Mouse (Mus musculus) intestine, embryonic 15.5 days (tissue): ENCODE results near the gene Rcc1. TPM values are rescaled to one million over a fixed set of nuclear protein-coding genes. Genes with fewer than 3 reads are reported as not detected.
"Not testable (repeated sequence)": the region's sequence is repeated elsewhere in the genome, so short reads cannot be mapped to it uniquely, and the experiment has no call there.

Source experiments
- ATAC-seq: fragments of 200-750 bp; cut with Nextera tagmentation; 2 replicates; pipeline ENCODE4 v1.8.0; 2017; ENCODE audit warnings: moderate TSS enrichment, moderate library complexity
- H3K27ac ChIP-seq: fragments of 300-500 bp; sonication (generic); 2 replicates; pipeline ENCODE4 v1.5.1; 2015; ENCODE audit warnings: mild to moderate bottlenecking, inconsistent platforms
- H3K27me3 ChIP-seq: fragments of 300-500 bp; sonication (generic); replicated peaks from 2 replicates; pipeline ENCODE4 v1.6.1; 2015; ENCODE audit warnings: inconsistent platforms
- H3K36me3 ChIP-seq: fragments of 300-500 bp; sonication (generic); 2 replicates; pipeline ENCODE4 v1.6.1; 2015; ENCODE audit warnings: inconsistent platforms
- H3K4me1 ChIP-seq: fragments of 300-500 bp; sonication (generic); replicated peaks from 2 replicates; pipeline ENCODE4 v1.6.1; 2015; ENCODE audit warnings: inconsistent platforms
- H3K4me2 ChIP-seq: fragments of 300-500 bp; sonication (generic); replicated peaks from 2 replicates; pipeline ENCODE4 v1.6.1; 2015; ENCODE audit warnings: mild to moderate bottlenecking, inconsistent platforms
- H3K4me3 ChIP-seq: fragments of 300-500 bp; sonication (generic); replicated peaks from 2 replicates; pipeline ENCODE4 v1.5.1; 2015; ENCODE audit warnings: inconsistent platforms
- H3K9ac ChIP-seq: fragments of 300-500 bp; sonication (generic); 2 replicates; pipeline ENCODE4 v1.6.1; 2015; ENCODE audit warnings: inconsistent platforms
- H3K9me3 ChIP-seq: fragments of 300-500 bp; sonication (generic); 2 replicates; pipeline ENCODE4 v1.6.1; 2016; ENCODE audit warnings: inconsistent platforms
- WGBS: fragments of 180-500 bp; shearing (Covaris S2); methylation state at CpG from one replicate; pipeline ENCODE4 v1.1.7; 2015; 5-methylcytosine and 5-hydroxymethylcytosine counted together
- polyA plus RNA-seq: library from polyadenylated mRNA; unstranded; fragments of >200 nt; fragmentation: Nextera tagmentation; extraction: Ambion mirVana; gene quantifications from 2 replicates; pipeline ENCODE4 v1.2.1, GENCODE M21; 2015

The Rcc1 gene
- polyA plus RNA-seq, 1 experiment from 2014 or later = 90.9 TPM

DNA sequence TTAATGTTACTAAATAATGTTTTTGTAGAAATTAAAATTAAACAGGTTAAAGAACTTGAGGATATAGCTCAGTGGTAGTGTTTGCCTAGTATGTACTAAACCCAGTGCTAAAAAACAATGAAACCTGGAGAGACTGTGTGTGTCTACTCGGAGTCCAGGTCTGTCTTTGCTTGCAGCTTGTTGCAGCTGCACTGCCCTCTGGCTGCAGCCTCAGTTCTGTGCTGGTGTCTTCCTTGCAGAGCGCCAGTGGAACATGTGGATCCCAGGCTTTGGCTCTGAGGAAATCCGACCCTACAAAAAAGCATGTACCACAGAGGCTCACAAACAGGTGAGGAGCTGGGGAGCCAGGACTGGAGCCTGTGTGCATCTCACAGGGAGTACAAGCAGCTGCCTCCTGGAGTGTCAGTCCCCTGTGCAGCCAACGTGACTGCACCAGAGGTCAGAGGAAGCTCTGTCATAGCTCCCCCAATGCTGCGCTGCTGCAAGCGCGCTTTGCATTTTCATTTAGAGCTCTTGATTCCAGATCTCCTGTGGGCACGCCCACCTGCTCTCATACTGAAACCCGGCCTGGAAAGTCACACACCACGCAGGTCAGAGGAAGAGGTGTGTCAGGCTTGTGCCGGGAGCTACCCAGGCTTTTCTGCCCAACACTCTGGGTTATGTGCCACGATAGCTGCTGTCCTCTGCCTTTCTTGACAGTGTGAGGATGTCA is 61.6 kb downstream of the Rcc1 start:
- Histone ChIP-seq H3K27me3 (no peaks in the 10 kb centered on the region), H3K27ac (no peak overlapping the region), H3K9ac (no peak overlapping the region), H3K4me2 (no peak overlapping the region), H3K36me3 (peaks cover 14% of the 10 kb centered on the region; the same call in 1 of the 2 replicates), H3K4me3 (no peak overlapping the region), H3K9me3 (no peaks in the 10 kb centered on the region; the same call in 1 of the 2 replicates), H3K4me1 (no peaks in the 10 kb centered on the region)
- ATAC-seq = no peak
- 84% methylated on average over 12 of the region's 12 CpGs for WGBS

DNA sequence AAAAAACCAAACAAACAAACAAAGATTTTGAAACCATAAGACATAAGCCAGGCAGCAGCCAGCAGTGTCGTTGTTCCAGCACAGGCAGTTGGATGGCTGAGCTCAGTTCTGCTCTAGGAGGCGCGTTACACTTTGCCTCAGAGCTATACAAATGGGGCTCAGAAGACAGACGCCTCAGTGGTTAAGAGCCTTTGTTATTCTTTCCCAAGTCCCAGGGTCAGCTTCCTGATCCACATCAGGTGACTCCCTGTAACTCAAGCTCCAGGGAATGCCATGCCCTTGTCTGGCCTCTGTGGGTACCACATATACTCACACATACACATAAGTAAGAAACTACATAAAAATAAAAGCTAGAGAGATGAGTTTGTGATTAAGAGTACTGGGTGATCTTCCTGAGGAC is 62.3 kb downstream of the Rcc1 start:
- no peak overlapping the region for H3K4me2 ChIP-seq
- H3K36me3 ChIP-seq = peaks cover 18% of the 10 kb centered on the region; the same call in 1 of the 2 replicates
- 94% methylated on average over 4 of the region's 4 CpGs for WGBS
- H3K9me3 ChIP-seq = no peaks in the 10 kb centered on the region; the same call in 1 of the 2 replicates
- H3K9ac ChIP-seq = no peak overlapping the region
- no peak overlapping the region for H3K4me3 ChIP-seq
- ATAC-seq = no peak
- H3K27ac ChIP-seq = no peak overlapping the region
- no peaks in the 10 kb centered on the region for H3K4me1 ChIP-seq
- no peaks in the 10 kb centered on the region for H3K27me3 ChIP-seq

DNA sequence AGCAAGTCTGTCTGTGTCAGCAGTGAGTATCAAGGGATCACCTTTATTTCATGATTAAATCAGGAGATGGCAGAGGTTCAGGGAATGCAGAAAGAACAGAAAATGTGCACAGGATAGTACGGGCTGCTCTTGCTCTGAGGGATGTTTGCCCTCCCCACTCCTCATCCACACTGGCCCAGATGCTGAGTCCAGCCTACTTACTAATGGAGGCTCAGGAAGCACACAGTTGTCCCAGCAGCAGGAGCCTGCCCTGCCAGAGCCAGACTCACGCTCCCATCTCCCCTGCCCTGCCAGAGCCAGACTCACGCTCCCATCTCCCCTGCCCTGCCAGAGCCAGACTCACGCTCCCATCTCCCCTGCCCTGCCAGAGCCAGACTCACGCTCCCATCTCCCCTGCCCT is 64.6 kb downstream of the Rcc1 start:
- not testable (repeated sequence) for H3K9me3 ChIP-seq, H3K9ac ChIP-seq, H3K4me3 ChIP-seq, H3K27me3 ChIP-seq, H3K4me1 ChIP-seq, ATAC-seq, H3K27ac ChIP-seq, H3K4me2 ChIP-seq
- WGBS = 76% methylated on average over 3 of the region's 5 CpGs
- H3K36me3 ChIP-seq = peaks cover 22% of the 10 kb centered on the region; the same call in 1 of the 2 replicates

Other genes with a start within 250 kb of the Rcc1 start
- 0.28 and 0.34 TPM in 2 replicates for gene Oprd1, start 209.1 kb downstream of the Rcc1 start, polyA plus RNA-seq
- 70.6 and 86.5 TPM in 2 replicates for gene Ythdf2, start 141.3 kb downstream of the Rcc1 start, polyA plus RNA-seq
- gene Gmeb1, start 92.0 kb downstream of the Rcc1 start, polyA plus RNA-seq = 27.8 and 31.3 TPM in 2 replicates
- 37.7 and 39.8 TPM in 2 replicates for gene Taf12, start 79.2 kb downstream of the Rcc1 start, polyA plus RNA-seq
- 3.6 and 3.9 TPM in 2 replicates for gene Rab42, start 50.2 kb downstream of the Rcc1 start, polyA plus RNA-seq
- gene Trnau1ap, start 24.1 kb downstream of the Rcc1 start, polyA plus RNA-seq = 74.5 and 82.9 TPM in 2 replicates
- gene Phactr4, start 68.9 kb upstream of the Rcc1 start, polyA plus RNA-seq = 17.4 and 17.6 TPM in 2 replicates
- 18.9 and 21.3 TPM in 2 replicates for gene Med18, start 110.3 kb upstream of the Rcc1 start, polyA plus RNA-seq
- gene Sesn2, start 156.9 kb upstream of the Rcc1 start, polyA plus RNA-seq = 10.8 and 11.2 TPM in 2 replicates
- 1,295 and 1,316 TPM in 2 replicates for gene Atpif1, start 180.1 kb upstream of the Rcc1 start, polyA plus RNA-seq
- 138 and 154 TPM in 2 replicates for gene Dnajc8, start 181.9 kb upstream of the Rcc1 start, polyA plus RNA-seq
- gene Ptafr, start 210.5 kb upstream of the Rcc1 start, polyA plus RNA-seq = 1.1 TPM in 2 replicates